Mouse (Mus musculus): ENCODE measurements at regions not wholly inside any gene's neighbourhood (a gene's known extent, or its start where the extent isn't known, plus 50 kb on each side); places are given as distances from the start of the nearest gene placed in this dataset.

GRCm38 (mm10) chr5:11983452-11983851 is 65.6 kb downstream of the 4933402N22Rik start:
- DNase-seq: no peak

GRCm38 (mm10) chr5:11989140-11989539 is 71.3 kb downstream of the 4933402N22Rik start:
- DNase-seq: no peak

- no peak for DNase-seq
Observed at GRCm38 (mm10) chr5:12000777-12001176, 82.9 kb downstream of the 4933402N22Rik start.

GRCm38 (mm10) chr5:12006473-12006872 is 88.6 kb downstream of the 4933402N22Rik start:
- DNase-seq: no peak

- DNase-seq: no peak
Observed at GRCm38 (mm10) chr5:12016332-12016731, 98.5 kb downstream of the 4933402N22Rik start.

- no peak for DNase-seq
Observed at GRCm38 (mm10) chr5:12020489-12020888, 102.6 kb downstream of the 4933402N22Rik start.

- no peak for DNase-seq
Observed at GRCm38 (mm10) chr5:12024705-12025383, 107.0 kb downstream of the 4933402N22Rik start.

GRCm38 (mm10) chr5:12030002-12030401 is 112.2 kb downstream of the 4933402N22Rik start:
- DNase-seq: peak; percentile 59

GRCm38 (mm10) chr5:12049806-12050205 is 132.0 kb downstream of the 4933402N22Rik start:
- no peak for DNase-seq

GRCm38 (mm10) chr5:12080191-12080590 is 162.3 kb downstream of the 4933402N22Rik start:
- no peak for DNase-seq

- no peak for DNase-seq
Observed at GRCm38 (mm10) chr5:12093680-12094079, 175.8 kb downstream of the 4933402N22Rik start.

GRCm38 (mm10) chr5:12116587-12117354 is 198.9 kb downstream of the 4933402N22Rik start:
- DNase-seq: no peak

- no peak for DNase-seq
Observed at GRCm38 (mm10) chr5:12124935-12125334, 207.1 kb downstream of the 4933402N22Rik start.

- DNase-seq: no peak
Observed at GRCm38 (mm10) chr5:12127484-12128265, 209.8 kb downstream of the 4933402N22Rik start.

- DNase-seq: no peak
Observed at GRCm38 (mm10) chr5:12138961-12139360, 221.1 kb downstream of the 4933402N22Rik start.

- DNase-seq: no peak
Observed at GRCm38 (mm10) chr5:12153295-12153694, 229.9 kb upstream of the Sema3d start.

- no peak for DNase-seq
Observed at GRCm38 (mm10) chr5:12154551-12155091, 228.6 kb upstream of the Sema3d start.

- no peak for DNase-seq
Observed at GRCm38 (mm10) chr5:12191681-12192080, 191.5 kb upstream of the Sema3d start.

GRCm38 (mm10) chr5:12207452-12207851 is 175.7 kb upstream of the Sema3d start:
- no peak for DNase-seq

- no peak for DNase-seq
Observed at GRCm38 (mm10) chr5:12209631-12210030, 173.6 kb upstream of the Sema3d start.

GRCm38 (mm10) chr5:12213448-12213847 is 169.7 kb upstream of the Sema3d start:
- no peak for DNase-seq

- no peak for DNase-seq
Observed at GRCm38 (mm10) chr5:12219424-12220107, 163.6 kb upstream of the Sema3d start.

GRCm38 (mm10) chr5:12222622-12223021 is 160.6 kb upstream of the Sema3d start:
- no peak for DNase-seq
